Mouse (Mus musculus): ENCODE data around the gene Lrrc8b.

Lrrc8b gene

DNA sequence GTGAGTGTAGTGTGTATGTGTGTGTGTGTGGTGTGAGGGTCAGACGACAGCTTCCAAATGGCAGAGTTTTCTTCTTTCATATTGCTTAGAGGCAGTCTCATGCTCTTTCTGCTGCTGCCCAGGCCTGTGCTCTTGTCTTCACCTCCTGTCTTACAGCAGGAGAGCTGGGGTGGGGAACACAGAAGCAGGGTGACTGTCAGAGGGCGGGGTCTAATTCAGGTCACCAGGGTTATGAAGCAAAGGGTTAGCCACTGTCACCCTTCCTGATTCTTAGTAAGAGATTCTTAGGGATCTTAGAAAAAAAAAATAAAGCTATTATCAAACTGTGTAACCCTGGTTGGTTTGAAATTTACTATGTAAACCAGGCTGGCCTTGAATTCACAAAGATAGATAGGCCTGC lies 10.0 kb downstream of the Lrrc8b start:
- no peak for DNase-seq

DNA sequence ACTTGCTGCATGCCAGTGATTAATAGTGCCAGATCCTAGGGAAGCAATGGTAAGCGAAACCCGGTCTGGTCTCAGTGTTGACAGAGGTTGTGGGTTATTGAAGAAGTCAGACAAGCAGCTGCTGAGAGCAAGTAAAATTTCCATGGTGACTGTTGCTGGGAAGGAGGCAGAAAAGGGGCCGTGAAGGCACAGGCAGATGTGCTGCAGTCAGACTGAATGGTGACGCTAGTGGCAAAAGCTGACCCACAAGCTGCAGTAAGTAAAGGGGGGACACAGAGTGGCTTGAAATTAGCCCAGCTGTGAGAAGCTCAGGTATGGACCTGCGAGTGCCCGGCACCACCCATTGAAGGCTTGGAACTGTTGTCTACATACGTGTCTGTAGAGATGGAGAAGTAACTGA lies 11.8 kb downstream of the Lrrc8b start:
- no peak for DNase-seq

DNA sequence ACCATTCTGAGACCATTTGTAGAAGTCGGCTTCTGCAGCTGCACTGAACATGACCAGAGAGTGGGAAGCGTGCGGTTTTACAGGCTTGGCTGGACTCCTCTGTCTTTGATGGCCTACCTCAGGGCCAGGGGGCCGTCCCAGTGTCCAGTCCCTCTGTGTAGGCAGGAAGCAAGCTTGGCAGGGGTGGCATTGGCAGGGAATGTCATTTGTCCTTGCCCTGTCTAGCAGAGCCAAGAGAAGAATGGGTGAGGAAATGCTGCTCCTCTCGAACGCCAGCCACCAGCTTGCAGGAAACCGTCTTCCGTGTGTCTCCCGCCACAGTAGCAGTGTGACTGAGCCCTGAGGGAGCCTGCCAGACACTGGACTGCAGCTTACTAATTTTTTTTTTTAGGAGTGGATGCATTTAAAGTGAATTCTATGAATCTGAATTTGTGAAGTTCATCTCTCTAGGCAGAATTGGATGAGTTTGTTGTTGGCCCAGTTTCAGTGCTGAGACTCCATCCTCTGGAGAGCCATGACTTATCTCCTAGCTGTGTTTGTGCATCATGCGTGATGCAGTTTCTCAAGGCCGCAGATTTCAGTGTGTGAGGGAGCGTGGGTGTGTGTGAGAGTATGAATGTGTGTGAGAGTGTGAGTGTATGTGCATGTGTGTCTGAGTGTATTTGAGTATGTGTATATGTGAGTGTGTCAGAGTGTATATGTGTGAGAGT lies 12.8 kb downstream of the Lrrc8b start:
- DNase-seq, result no peak

DNA sequence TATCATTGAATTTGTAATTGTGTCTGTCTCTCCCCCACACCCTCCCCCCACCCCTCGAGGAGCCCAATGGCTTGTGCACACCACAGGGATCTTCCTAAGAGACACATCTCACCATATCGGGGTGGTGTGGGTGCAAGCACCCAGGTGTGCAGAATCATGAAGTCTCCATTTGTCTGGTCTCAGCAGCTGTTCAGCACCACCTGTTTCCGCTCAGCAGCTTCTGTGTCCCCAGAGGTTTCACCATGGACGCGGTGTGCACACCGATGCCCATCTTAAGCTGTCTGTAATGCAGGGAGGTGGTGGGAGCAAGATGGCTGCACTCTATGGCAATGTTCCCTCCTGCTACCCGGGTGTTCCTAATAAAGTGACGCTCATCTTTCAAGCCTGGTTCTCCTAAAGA lies 14.6 kb downstream of the Lrrc8b start:
- no peak for DNase-seq

DNA sequence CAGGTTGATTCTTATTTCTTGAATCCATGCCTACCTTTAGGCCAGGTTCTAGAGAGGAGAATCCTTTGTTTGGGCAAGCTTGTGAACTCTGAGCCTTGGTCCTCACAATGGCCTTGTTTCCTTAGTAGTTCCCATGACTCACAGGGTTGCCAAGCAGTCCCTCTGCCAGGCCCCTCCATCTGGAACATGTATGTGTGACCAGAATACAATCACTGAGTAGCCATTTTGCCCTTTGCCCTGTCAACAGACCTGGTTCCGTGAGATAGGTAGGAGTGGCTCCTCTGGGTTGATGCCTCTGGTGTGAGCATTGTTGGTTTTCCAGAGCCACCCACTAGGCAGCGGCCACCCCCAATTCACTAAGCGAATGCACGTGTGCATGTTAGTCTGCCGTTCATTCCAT lies 24.0 kb downstream of the Lrrc8b start:
- no peak for DNase-seq

DNA sequence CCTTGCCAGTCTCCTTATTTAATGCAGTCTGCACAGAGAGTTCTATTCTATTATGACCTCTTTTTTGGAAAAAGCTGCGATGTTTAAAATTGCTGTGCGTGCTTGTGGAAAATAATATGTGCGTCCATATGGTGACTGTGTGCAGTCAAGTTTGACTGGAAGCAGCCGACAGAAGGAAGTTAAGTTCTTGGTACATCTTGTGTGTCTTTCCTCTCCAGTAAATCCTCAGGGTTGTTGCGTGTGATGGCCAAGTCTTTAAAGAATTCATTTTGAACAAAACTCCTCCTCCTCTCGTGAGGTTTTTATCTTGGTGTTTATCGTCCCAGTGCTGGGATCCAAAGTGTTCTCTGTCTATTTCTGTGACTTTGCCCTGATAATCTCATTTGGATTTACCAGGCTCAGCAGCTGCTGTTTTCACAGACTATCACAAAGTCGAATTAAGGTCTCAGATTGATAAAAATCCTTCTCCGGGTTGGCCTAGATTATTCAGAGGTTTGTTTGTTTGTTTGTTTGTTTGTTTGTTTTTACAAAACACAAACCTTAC lies 25.5 kb downstream of the Lrrc8b start:
- DNase-seq, result no peak

DNA sequence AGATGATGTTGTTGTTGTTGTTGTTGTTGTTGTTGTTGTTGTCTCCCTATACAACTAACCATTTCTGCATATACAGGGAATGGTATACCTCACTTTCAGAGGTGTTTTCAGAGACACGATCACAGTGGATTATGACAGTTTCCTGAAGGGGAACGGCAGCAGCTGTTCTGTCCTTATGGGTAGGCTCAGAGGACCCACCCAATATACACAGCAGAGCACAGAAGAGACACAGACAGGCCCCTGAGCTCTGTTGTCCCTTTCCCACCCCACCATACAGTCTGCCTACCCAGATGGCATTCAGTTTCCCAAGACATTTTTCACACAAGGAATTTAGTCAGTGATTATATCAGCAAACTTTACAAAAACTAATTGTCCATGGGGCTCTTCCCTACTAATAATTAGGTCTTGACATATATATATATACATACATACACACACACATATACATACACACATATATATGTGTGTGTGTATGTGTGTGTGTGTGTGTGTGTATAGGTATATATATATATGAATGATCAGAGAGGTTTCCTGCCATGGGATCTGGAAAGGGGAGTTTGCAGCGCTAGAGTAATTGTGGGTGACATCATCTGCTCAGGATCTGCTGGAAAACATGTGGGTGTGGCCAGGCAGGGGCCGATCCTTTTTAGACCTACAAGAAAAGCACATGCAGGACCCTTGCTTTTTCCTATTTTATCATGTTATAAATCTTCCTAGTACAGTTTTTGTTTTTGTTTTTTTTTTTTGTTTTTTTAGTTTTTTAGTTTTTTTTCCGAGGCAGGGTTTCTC lies 26.8 kb downstream of the Lrrc8b start:
- no peak for DNase-seq

DNA sequence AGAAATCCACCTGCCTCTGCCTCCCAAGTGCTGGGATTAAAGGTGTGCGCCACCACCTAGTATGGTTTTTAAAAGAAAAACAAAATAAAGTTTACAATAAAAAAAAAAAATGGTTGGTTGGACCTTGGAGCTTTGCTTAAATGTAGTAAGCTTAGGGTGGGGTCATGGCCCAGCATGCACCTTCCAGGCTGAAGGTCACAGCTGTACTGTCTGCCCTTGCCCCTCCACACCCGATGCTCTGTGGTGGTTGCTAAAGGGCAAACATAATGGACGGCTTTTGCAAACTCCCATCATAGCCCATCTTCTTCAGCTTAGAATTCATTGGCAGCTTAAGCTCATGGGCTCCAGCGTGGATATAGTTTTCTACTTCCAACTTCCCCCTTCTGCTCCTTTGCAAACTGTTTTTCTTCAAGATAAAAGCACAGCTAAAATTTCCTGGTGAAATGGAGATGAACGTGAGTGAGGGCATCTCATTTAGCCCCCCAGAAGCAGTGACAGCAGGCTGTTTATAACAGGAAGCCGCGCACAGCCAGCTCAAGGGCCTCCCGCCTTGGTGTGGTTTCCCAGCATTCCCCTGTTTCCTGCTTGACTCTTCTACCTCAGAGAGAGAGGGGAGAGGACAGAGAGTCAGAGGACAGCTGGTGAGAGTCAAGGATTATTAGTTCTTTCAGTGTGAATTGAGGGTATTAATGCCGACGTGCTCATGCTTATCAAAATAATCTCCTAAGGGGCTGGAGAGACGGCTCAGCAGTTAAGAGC lies 27.7 kb downstream of the Lrrc8b start:
- no peak for DNase-seq

DNA sequence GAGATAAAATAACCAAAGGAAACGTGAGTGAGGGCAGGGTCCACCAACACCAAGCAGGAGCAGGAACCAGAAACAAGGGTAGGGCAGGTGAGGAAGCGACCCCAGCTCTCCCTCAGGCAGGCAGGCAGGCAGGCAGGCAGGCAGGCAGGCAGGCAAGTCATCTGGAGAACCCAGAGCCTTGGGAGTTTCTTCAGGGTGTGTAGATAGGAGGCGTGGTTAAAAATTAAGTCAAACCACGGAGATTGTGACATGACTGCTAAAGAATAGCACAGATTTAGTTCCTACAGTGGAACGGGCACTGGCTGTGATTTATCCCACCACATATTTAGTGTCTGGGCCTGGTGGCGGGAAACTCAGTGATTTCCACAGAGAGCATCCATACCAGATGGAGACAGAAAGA lies 30.1 kb downstream of the Lrrc8b start:
- no peak for DNase-seq

DNA sequence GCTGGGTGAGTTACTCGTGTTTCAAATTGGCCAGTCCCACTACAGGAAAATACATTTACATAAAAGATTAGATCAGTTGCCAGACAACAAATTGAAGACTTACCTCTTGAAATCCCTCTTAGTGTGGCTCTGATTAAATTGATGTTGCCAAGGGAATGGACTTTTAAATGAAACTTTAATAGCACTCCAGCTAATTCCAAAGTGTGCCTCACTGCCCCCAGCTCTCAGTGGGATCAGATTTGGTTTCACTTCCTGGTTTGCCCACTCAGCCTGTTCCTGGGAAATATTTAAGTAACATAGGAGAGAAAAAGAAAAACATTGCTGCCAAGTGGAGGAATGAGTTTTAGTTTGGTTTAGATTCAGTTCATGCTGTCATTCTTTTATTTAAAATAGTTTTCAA lies 38.5 kb downstream of the Lrrc8b start:
- DNase-seq, result no peak

DNA sequence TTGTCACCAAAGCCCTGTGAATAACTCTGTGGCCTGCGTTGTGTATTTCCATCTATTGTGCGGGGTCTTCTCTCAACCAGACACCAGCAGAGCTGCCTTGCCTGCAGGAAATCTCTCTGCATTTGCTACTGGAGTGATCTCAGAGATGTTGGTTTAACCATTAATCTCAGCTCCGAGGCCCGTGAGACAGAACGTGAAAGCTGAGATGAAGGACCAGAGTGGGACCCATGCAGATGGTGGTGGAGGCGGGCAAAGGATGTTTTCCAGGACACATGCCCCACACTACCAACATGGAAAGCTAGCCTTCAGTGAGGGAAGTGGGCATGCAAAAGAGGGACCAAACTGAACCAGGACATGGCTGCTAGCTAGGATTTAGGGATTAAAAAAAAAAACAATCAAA lies 43.5 kb downstream of the Lrrc8b start:
- no peak for DNase-seq

DNA sequence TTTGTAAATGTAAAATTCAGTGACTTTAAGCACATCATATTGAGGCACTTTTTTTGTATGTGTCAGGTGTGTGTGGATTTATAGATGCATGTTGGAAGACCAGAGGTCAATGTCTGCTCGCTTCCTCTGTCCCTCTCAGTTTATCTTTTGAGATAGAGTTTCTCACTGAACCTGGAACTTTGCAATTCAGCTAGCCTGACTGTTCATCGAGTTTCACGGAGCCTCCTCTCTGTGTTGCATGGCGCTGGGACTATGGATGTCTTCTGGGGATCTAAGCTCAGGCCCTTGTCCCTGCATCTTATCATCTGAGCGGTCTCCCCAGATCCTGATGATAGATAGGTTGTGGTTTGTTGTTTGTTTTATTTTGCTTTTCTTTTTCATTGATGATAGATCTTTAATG lies 45.0 kb downstream of the Lrrc8b start:
- DNase-seq, result no peak

DNA sequence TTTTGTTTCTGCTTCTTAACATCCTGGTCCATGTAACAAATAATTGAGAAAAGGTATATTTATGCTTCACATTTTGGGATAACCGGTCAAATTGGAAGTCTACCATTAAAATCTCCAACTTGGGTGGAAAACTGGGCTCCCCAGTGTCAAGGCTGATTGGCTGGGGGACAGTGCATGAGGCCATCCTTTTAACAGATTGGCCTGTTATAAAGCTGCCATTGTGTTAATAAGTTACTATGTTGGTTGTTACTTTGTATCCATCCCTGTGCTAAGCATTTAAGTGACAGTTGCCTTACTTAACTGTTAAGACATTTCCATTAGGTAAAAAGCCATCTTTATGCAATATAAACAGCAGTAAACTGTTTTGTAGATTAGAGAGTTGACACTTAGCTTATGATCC lies 45.5 kb downstream of the Lrrc8b start:
- no peak for DNase-seq

DNA sequence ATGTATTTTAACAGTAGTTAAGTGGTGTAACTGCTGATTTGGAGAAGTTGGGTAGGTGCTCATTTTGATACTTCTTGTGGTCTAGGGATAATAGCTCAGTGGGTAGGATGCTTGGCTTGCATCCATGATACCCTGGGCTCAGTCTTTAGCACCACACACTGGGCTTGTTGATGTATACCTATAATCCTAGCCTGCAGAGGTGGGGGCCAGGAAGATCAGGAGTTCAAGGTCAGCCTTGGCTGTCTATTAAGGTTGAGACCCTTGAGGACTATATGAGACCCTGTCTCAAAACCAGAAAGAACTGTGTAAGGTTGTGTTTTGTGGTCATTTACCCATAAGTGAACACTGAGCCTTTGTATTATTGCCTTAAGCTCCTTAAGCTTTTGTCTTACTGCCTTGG lies 49.1 kb downstream of the Lrrc8b start:
- no peak for DNase-seq

DNA sequence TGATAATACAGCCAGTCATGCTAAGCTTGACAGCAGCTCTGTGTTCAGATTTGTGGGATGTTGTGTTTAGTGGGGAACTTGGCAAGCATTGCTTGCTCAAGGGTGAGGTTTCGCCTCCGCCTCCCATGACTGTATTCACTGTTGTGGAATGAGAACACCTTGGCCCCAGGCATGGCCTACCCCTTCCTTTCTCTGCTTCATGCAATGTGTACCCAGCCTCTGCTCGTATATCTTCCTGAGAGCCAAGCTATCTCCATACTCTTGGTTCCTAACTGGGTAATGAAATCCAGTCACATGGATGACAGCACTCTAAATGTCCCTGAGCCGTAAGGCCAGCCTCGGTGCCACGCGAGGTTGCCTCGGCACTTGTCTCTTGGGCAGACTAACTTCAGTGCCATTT lies 50.0 kb downstream of the Lrrc8b start:
- DNase-seq, result no peak

DNA sequence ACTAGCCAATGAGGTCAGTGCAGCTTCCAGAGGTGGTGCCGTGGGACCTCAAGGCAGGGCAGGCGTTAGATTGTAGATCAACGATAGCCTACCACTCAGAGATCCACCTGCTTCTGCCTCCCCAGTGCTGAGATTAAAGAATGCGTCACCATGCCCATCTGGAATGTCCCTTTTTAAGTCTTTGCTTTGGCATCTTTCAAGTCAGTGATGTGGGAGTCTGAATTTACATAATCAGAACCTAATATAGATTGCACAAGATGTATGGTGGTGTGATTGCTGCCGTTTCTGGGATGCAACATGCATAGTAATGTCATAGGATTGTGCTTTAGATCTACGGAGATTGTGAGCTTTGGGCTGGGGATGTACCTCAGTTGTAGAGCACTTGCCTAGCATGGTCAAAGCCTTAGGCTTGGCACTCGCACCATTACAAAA lies 50.9 kb downstream of the Lrrc8b start:
- no peak for DNase-seq

DNA sequence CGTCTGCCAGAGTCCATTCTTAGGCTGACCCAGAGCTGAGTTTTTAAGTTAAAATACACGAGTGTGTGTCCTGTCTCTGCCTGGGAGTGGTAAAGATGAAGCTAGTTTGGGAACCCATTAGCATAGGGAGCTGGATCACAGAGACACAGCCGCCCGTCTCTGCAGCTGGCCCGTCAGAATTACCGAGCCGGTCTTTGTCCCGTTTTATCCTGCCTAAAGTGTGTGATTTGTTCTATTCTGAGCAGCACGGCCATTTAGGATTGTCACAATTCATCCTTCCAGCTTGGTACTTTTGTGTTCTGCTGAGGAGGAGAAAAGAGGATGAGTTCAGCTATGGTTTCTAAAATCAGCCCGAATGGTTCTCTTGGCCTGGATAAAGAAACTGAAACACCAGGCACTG lies 51.7 kb downstream of the Lrrc8b start:
- peak; percentile 37 for DNase-seq

DNA sequence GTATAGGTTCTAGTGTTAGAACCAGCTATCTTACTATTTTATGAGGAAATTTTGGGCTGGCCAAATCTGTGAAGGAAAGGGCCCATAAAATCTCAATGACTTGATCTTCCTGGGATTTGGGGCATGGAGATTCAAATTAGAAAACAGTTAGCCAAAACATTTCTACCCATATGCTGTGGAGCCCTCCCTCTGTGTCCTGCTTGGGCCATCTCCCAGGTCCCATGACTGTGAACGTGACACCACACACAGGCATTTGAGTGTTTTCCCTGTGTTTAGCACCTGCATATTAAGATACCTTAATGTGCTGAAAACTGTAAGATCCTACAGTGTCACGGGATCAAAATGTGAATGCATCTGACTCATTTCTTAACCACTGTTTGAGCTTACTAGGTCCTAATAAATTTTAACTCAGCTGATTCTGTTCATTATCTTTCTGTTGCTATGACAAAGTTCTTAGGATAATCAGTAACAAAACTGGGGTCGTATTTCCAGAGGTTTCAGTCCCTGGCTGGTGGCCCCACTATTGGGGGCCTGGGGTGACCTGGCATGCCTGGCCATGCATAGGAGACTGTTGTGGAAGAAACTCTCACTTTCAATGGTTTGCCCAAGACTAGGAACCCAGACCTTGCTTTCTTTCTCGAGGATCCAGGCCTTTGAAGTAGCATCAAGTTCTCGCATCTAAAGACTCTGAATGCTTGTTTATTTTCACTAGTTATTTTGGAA lies 57.6 kb downstream of the Lrrc8b start:
- no peak for DNase-seq

DNA sequence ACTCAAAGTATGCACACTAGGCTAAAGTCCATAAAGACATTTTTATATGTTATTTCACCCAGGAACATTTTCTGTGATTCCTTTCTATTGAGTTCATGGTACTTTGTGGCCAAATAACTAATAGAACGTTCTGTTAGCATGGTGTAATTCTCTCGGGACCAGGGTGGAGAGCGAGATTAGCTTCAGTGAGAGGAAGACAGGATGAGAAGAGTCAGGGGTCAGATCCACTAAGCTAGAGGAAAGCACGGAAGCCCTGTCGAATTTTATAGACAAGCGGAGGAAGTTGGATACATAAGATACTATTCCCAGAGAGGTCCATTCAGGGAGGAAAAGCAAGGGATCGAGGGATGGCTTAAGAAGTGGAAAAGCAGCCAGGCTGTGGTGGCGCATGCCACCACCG lies 62.0 kb downstream of the Lrrc8b start:
- no peak for DNase-seq

DNA sequence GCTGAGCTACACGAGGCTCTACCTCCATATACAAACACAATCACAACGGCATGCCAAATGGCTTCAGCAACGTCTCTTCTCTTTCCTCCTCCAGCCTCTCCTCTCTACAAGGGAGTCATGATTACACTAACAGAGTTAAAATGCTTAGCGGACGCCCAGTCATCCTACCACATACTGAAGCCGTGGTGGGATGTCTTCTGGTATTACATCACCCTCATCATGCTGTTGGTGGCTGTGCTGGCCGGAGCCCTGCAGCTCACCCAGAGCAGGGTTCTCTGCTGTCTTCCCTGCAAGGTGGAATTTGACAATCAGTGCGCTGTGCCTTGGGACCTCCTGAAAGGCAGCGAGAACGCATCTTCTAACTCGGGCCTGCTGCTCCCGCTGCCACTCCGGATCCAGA lies 64.1 kb downstream of the Lrrc8b start:
- no peak for DNase-seq

DNA sequence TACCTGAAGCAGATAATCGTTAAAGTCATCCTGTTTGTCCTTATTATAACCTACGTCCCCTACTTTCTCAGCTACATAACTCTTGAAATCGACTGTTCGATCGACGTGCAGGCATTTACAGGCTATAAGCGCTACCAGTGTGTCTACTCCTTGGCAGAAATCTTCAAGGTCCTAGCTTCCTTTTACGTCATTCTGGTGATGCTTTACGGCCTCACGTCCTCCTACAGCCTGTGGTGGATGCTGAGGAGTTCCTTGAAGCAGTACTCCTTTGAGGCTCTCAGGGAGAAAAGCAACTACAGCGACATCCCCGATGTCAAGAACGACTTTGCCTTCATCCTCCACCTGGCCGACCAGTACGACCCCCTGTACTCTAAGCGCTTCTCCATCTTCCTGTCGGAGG lies 65.0 kb downstream of the Lrrc8b start:
- no peak for DNase-seq

DNA sequence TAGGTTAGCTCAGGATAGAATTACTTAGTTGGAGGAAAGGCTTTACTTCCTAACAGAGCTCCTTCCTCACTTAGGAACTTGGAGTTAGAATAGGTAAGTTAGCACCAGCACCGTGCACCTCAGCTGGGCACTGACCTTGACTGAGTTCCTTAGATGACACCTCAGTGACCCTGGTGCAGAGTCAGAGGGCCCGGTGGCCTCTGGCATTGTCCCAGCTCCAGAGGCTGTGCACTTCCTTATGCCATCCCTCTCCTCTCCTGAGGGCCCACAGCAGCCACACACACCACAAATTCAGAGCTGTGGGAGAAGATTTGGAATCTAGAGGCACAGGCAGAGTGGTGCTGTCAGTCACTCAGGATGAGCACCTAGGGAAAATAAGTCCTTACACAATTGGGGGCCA lies 68.1 kb downstream of the Lrrc8b start:
- DNase-seq, result no peak

DNA sequence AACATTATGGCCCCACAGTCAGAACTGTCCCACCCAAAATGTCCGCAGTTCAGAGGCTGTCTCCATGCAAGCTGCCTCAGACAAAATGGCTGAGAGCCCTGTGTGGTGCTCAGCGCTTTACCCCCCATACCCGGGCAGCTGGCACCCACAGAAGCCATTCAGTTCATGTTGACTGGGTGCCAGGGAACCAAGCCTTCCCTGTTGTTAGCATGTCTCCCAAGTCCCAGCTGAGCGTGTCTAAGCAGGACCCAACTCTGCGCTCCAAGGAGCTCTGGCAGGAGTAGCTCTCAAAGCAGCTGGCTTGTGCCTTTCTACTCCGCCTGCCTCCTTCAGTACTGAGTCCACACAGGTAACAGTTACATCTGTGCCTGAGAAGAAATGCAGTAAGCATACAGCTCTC lies 68.7 kb downstream of the Lrrc8b start:
- DNase-seq, result no peak
